Mouse (Mus musculus) erythroblast, adult 5-6 weeks (primary cell): ENCODE measurements around the gene Irgc1. TPM values are rescaled to one million over a fixed set of nuclear protein-coding genes. Genes with fewer than 3 reads are reported as not detected.
"Not testable (repeated sequence)": the region's sequence is repeated elsewhere in the genome, so short reads cannot be mapped to it uniquely, and the experiment has no call there.

ENCODE experiments used
- ATAC-seq: replicated peaks from 2 replicates; pipeline ENCODE4 v1.8.0; 2016; ENCODE audit warnings: moderate number of reproducible peaks, mild to moderate bottlenecking, moderate TSS enrichment, inconsistent platforms; ENCODE audit not compliant: poor library complexity, low FRiP score, severe bottlenecking
- total RNA-seq, 2 experiments: library from RNA; stranded (forward) in 1 of 2; stranded (reverse) in 1 of 2; fragments of 150-400 nt in 1 of 2; fragments of 200-764, 138-1000 nt in 1 of 2; gene quantifications; 2 replicates each; pipeline versions ENCODE4 v1.2.3 to v1.2.4; 2015 to 2017; ENCODE audit warnings: low replicate concordance in 2 of 2

The Irgc1 gene
- total RNA-seq, 2 experiments from 2014 or later: not detected

GRCm38 (mm10) chr7:24408186-24408585, 43.9 kb downstream of the Irgc1 start:
- no peak for ATAC-seq

GRCm38 (mm10) chr7:24406528-24407344, 45.4 kb downstream of the Irgc1 start:
- peak; percentile 62 for ATAC-seq

GRCm38 (mm10) chr7:24405649-24406048, 46.4 kb downstream of the Irgc1 start:
- ATAC-seq: no peak

- ATAC-seq: no peak
Measured at GRCm38 (mm10) chr7:24402851-24403250, 49.2 kb downstream of the Irgc1 start.

DNA sequence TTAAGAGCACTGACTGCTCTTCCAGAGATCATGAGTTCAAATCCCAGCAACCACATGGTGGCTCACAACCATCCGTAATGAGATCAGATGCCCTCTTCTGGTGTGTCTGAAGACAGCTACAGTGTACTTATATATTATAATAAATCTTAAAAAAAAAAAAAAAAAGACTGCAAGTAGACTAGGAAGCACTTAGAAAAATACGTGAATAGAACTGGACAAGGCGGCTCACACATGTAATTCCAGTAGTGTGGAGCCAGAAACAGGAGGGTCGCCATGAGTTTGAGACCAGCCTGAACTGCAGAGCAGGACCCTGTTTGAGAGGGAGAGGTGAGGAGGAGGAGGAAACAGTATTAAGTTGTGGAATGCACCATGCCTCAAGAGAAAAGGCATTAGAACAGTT, 51.6 kb downstream of the Irgc1 start:
- ATAC-seq: not testable (repeated sequence)

GRCm38 (mm10) chr7:24400082-24400452, 52.0 kb downstream of the Irgc1 start:
- ATAC-seq: peak; percentile 10

DNA sequence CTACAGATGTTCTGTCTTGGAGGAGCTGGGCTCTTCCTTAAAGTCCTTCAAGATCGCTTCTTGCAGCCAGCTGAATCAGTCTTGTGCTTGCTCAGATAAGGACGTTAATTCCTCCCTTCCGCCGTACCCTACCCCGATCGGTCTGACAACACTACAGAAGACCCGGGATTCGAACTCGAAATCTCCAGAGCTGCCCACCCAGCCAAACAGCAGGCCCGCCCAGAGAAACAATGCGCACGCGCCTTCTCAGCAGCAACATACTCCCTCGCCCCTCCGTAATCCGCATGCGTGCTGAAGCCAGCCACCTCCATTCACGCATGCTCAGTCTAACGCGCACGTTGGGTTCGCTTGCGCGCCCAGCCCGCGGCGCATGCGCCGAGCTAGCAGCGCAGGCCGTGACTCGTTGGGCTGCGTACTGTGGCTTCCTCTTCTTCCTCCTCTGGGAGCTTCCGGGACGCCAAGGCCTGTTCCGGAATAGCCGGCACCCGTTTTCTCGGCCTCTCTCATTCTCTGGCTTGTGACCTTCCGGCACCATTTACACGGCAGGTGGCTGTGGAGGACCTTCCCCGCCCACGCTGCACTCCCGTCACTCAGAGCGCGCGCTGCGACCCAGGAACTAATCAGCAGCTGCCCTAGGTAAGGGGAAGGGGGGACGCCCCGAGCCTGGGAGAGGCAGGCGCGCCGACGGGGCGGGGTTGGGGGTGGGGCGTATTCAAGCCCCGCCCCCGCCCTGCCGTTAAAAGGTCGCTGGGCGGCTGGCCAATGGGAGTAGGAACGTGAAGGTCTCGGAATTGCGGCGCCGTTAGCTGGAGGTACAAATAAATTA, 52.6 kb downstream of the Irgc1 start, which contains the start of gene Smg9:
TSS of gene Smg9 (plus strand) at position 364 of the 826 bp plus-strand sequence.
- peak; percentile 78 for ATAC-seq

- ATAC-seq: no peak
Measured at GRCm38 (mm10) chr7:24398364-24398913, 53.7 kb downstream of the Irgc1 start.

- ATAC-seq: peak; percentile 25; the same call in 1 of the 2 replicates
Measured at GRCm38 (mm10) chr7:24396832-24397231, 55.3 kb downstream of the Irgc1 start.

- peak; percentile 24 for ATAC-seq
Measured at GRCm38 (mm10) chr7:24394475-24395161, 57.5 kb downstream of the Irgc1 start.

DNA sequence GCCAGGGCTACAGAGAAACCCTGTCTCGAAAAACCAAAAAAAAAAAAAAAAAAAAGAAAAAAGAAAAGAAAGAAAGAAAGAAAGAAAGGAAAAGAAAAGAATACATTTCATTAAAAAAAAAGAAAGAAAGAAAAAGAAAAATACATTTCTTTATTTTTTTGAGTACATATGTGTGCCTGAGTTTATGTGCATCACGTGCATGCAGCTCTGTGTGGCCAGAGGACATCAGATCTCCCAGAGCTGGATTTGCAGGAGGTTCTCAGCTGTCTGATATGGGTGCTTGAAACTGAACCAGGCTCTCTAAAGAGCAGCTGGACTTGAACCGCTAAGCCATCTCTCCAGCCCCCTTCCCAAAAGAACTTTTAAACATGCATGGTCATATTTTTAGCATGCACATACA, 58.0 kb downstream of the Irgc1 start:
- no peak for ATAC-seq

GRCm38 (mm10) chr7:24391687-24392086, 60.4 kb downstream of the Irgc1 start:
- no peak for ATAC-seq

DNA sequence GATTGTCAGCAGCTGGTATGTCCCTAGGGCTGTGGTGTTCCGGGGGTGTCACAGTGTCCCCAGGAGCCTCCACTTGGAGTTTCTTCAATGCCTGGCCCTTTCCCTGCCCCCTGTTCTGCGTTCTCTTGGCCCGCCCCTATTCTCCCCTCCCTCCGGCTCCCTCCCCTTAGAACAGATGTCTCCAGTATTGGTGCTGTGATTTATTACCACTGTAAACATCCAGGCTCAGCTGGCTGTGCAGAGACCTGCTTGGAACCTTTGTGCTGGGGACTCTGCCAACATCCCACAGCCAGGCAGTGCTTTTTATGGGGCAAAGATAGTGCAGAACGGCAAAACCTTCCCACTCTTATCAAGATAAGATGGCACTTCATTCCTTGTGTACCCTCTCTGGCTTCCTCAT, 61.0 kb downstream of the Irgc1 start:
- no peak for ATAC-seq

GRCm38 (mm10) chr7:24390512-24390911, 61.6 kb downstream of the Irgc1 start:
- no peak for ATAC-seq

DNA sequence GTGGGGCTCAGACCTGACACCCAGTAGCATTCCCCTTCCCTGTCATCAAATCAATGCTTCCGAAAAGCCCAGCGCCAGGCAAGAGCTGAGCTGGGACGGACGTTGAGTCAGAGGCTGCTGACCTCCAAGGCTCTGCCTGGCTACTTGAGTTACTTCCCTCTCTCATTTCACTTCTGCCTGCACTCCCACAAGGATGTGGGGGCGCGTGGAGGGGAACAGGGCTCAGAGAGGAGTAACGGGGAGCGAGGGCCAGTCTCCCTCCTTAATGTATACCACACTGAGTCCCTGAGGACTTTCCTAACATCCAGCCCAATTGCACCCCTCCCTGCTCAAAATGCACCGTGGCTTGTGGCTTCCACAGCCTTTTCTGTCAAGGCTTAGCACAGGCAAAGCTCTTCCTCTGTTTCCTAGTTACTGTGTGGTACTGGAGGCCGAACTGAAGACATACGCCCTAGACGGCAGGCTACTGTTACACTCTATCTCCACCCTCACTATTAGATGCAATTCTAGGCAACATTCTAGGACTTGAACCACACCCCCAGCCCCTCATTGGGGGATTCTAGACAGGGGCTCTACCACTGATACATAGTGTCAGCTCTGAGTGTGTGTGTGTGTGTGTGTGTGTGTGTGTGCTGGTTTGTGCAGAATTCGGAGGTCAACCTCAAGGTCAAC, 62.4 kb downstream of the Irgc1 start:
- no peak for ATAC-seq

GRCm38 (mm10) chr7:24387059-24387556, 65.0 kb downstream of the Irgc1 start:
- no peak for ATAC-seq

DNA sequence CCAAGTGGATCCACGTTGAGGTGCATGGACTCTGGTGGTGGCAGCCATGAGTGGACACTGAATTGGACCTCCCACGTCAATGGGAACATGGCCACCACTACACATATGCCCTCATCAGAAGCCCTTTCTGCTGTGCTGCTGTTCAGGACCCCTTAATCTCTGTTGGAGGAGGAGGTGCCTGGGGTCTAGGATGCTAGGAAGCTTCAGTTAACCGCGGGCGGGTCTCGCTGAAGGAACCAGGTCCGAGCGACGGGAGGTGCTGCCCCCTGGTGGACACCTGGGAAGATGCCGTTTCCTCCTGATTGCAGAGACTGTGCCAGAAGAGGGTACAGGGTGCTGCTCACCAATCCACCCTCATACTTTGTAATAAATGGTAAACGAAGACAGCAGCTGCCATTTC, 67.3 kb downstream of the Irgc1 start:
- peak; percentile 47 for ATAC-seq

- ATAC-seq: 0 out of 2 replicates have a peak, but pooled peaks have one; percentile 10
Measured at GRCm38 (mm10) chr7:24384070-24384469, 68.0 kb downstream of the Irgc1 start.

DNA sequence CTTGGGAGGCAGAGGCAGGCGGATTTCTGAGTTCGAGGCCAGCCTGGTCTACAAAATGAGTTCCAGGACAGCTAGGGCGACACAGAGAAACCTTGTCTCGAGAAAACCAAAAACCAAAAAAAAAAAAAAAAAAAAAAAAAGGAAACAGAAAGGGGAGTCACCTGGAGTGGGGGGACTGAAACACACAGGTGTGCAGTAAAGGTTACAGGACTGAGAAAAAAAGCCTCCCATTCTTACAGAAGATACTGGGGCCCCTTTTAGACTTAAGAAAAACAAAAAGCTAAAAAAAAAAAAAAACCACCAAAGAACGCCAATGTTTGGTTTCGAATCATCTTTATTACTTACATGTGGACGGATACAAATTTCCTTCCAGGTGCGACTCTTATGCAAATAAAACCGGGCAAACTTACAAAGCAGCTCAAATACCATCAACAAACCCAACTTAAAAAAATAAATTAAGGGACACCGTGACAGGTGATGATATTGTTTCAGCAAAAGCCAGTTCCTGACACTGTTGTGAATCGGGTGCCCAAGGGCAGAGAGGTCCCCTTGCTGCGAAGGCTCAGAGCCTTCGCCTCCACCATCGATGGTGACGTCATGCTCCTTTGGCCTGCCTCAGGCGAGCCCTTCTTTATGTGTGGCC, 69.2 kb downstream of the Irgc1 start:
- ATAC-seq: no peak
